Mouse (Mus musculus) cerebellum, postnatal 25 days (tissue): ENCODE data around the gene Atp5l.
A peak's percentile ranks its signal among the peaks of the same experiment; 100 is the strongest.
"Not testable (repeated sequence)": the region's sequence is repeated elsewhere in the genome, so short reads cannot be mapped to it uniquely, and the experiment has no call there.

ENCODE experiments used
- DNase-seq, 2 experiments: peaks; one replicate each; pipeline ENCODE4 v3.0.0; 2021; ENCODE audit warnings: mixed read lengths in 2 of 2

Atp5l gene

DNA sequence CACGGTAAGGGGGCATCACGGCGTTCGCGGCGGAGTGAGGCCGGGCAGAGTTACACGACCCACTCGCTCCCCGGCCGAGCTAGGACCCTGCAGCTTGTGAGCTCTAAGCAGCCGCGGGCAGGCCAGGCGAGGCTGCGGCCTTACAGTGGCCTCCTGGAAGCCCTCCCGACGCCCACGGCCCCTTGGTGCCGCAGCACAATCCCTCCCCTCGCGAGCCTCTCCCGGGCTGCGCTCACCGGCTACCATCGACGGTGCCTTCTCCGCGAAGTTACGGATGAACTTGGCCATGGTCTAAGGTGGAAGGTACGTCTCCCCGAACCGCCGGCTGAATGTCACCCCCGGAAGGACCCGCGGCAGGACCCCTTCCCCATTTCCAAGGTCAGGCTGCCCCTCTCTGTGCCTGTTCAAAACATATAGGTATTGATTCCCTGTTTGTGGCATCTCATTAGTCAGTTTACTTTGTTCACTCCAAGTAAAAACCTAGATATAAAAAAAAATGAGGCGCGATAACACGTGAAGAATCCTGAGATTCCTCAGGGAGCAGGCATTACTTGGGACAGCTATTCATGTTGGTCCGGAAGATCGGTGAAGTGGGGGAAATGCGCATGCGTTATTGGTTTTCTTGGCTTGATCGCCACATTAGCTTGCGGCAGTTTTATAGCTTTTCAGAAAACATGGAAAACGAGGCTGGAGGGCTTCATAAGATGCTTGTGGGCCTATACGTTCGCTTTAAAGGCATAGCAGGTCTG, at the start of gene Atp5l:
Atp5l (minus strand) TSS at position 369 of the 749 bp plus-strand sequence.
- peak; percentile 86 to 88 for DNase-seq

GRCm38 (mm10) chr9:44969450-44969849, 48.9 kb upstream of the Atp5l start:
- DNase-seq = no peak

GRCm38 (mm10) chr9:44967763-44968162, 47.2 kb upstream of the Atp5l start:
- not testable (repeated sequence) for DNase-seq

- peak; percentile 87 to 91 for DNase-seq
These were observed 46.3 kb upstream of the Atp5l start for GRCm38 (mm10) chr9:44966815-44967242.

- DNase-seq = no peak
These were observed 45.4 kb upstream of the Atp5l start for GRCm38 (mm10) chr9:44965833-44966466.

DNA sequence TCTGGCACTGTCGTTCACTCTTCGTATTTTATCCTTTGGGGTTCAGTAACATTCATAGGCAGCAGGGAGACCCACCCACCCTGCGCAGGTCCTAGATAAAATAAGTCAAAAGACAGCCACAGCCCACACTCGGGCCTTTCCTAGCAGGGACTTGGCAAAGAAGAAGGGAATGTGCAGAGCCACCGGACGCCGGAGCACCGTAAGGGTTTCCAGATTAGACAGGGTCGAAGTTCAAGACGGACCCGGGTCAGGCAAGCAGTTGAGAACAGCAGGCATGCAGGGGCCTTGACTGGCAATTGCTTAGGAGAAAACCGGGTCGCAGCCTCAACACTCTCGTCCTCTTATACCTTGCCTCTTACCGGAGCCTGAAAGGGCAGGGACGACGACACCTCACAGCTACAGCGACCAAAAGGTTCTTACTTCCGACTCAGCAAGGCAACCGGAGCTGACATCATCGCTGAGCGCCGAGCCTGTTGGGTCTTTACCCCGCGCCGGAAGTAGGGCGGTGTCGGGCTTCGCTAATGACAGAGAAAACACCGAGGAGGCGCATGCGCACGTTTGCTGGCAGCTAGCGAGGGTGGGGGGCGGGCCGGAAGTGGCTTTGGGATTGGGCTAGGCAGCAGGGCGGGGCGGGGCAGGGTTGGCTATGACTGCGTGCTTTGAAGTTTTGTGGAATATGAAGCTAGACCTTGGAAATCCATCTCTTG, 44.7 kb upstream of the Atp5l start, which contains the start of gene Ube4a:
Ube4a (minus strand) TSS at position 475 of the 707 bp plus-strand sequence.
- peak; percentile 100 for DNase-seq

GRCm38 (mm10) chr9:44954432-44954831, 33.9 kb upstream of the Atp5l start:
- DNase-seq = no peak

DNA sequence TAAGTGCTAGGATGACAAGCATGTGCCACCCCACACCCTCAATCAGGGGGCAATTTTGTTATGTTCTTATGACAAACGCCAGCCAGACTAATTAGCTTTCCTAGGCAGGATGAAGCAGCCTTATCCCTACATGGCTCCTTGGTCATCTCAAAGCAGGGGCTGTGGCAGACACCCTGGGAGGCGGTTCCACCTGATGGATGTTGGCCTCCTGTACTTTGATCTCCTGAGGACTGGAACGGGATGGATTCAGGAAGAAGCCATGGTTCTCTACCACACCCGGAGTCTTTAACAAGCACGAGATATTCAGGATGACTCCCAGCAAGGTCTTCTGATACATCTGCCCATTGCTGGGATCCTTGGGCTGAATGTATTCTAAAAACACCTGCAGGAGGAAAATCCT, 27.3 kb upstream of the Atp5l start:
- DNase-seq = no peak

DNA sequence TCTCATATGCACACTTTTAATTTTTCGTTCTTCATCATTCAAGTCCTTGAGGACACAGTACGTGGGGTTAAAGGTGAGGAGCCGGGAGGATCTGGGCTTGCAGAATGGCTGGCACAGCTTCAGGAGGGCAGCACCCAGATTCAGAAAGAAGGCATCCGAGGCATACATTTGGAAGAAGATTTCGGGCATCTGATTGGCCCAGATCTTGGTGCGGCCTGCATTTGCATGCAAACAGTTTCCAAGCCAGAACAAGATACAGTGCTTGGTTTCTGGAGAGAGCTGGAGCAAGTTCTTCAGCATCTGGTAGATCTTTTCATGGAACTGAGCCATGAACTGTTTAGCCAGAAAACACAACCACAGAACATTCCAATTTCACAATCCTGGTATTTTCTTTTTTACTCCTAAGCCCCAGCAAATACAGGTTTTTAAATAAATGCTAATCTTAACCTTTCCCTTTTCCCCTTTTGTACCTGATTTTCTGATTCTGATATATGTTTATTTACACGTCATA, 25.7 kb upstream of the Atp5l start:
- no peak for DNase-seq

- peak; percentile 77 to 81 for DNase-seq
These were observed 21.9 kb upstream of the Atp5l start for GRCm38 (mm10) chr9:44942421-44942820.

- peak; percentile 20 to 38 for DNase-seq
These were observed 21.2 kb upstream of the Atp5l start for GRCm38 (mm10) chr9:44941756-44942155.

DNA sequence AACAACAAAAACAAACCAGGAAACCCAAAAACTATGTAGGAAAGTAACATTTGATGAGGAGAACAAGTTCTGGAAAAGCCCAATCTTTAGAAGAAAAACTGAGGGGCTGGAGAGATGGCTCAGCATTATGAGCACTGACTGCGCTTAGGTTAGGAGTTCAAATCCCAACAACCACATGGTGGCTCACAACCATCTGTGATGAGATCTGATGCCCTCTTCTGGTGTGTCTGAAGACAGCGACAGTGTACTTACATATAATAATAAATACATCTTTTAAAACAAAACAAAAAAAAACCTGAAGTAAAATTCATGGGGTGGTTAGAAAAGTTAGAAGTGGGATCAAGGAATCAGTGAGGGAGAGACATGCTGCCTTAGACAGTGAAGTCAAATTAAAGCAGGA, 1.0 kb upstream of the Atp5l start:
- no peak for DNase-seq

- DNase-seq = peak; percentile 71 to 86
These were observed 554 bp upstream of the Atp5l start for GRCm38 (mm10) chr9:44921123-44921468.

- no peak for DNase-seq
These were observed 936 bp downstream of the Atp5l start for GRCm38 (mm10) chr9:44919606-44920005.

GRCm38 (mm10) chr9:44916196-44916595, 4.3 kb downstream of the Atp5l start:
- peak; percentile 53 to 74 for DNase-seq

DNA sequence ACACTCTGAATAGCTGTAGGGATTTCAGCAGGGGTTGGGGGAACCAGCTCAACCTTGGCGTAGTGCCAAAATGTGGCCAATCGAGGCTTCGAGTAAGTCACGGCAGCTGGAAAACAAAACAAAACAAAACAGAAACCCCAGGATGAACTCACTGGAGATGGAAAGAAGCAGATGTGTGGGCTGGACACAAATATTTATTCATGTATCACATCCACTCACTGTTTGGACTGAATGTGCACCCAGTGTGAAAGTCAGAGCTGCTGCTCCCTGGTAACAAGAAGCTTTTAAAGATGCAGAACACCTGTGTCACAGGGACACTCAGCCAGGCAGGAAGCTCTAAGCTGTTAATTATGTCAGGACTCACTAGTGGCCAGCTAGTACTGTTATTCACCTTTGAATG, 5.8 kb downstream of the Atp5l start:
- no peak for DNase-seq

DNA sequence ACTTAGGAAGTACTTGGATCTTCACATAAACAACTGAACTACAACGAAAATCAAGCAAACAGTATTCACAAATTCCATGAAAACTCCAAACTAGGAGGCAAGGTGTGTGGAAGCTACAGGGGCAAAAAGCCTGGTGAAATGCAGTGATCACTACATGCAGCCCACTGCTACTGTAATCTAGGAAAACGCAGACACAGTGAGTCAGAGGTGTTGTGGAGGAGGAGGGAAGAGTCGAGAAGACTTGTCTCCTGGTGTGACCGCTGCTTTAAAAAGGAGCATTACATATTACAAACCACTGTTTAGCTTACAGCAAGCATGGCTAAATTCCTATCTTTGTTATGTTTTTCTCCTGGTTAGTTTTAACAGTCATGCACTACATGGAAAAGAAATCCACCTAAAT, 9.2 kb downstream of the Atp5l start:
- no peak for DNase-seq

DNA sequence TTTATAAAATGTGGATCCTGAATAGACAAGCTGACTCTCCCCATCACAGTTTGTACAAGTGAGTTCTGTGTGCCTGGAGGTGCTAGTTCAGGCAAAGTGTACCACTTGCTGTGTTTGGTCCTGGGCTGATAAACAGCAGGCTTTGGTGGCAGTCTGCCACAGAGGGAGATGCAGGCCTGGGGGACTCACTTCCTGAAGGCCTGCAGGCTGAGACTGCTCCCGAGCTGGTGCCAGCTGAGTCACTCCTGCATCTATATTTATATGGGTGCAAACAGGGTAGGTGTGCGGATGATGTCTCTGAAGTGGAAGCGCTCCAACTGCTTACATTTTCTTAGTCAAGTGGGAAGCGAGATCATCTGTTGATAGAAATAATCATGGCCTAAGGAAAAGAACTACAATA, 14.9 kb downstream of the Atp5l start:
- peak; percentile 54 to 66 for DNase-seq

GRCm38 (mm10) chr9:44904964-44905363, 15.6 kb downstream of the Atp5l start:
- peak; percentile 84 to 89 for DNase-seq

GRCm38 (mm10) chr9:44903856-44904255, 16.7 kb downstream of the Atp5l start:
- DNase-seq = no peak

DNA sequence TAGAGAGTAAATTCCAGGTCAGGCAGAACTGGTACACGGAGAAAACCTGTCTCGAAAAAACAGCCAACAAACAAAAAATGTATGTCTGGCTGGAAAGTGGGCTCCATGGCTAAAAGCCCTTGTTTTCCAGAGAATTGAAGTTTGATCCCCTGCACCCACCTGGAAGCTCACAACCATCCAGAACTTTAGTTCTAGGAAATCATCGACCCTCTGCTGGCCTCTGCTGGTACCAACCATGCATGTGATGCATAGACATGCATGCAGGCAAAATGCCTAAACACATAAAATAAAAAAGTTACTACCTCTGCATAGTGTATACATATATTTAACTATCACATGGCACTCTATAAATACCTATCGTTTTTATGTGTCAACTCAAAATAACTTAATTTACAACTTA, 20.1 kb downstream of the Atp5l start:
- no peak for DNase-seq

- DNase-seq = no peak
These were observed 20.8 kb downstream of the Atp5l start for GRCm38 (mm10) chr9:44899716-44900115.

GRCm38 (mm10) chr9:44897024-44897423, 23.5 kb downstream of the Atp5l start:
- no peak for DNase-seq

GRCm38 (mm10) chr9:44892664-44893063, 27.9 kb downstream of the Atp5l start:
- DNase-seq = no peak
